Mouse (Mus musculus) hindbrain, embryonic 13.5 days (tissue): ENCODE data around the gene Mrps7. TPM values are rescaled to one million over a fixed set of nuclear protein-coding genes. Genes with fewer than 3 reads are reported as not detected.
"Not testable (repeated sequence)": the region's sequence is repeated elsewhere in the genome, so short reads cannot be mapped to it uniquely, and the experiment has no call there.

Experiments used
- ATAC-seq: fragments of 200-750 bp; cut with Nextera tagmentation; 2 replicates; pipeline ENCODE4 v1.8.0; 2017; ENCODE audit warnings: moderate TSS enrichment; ENCODE audit not compliant: low FRiP score
- H3K27ac ChIP-seq: fragments of 300-500 bp; sonication (generic); 2 replicates; pipeline ENCODE4 v1.5.1; 2015; ENCODE audit warnings: inconsistent platforms, mild to moderate bottlenecking, moderate library complexity
- H3K27me3 ChIP-seq: fragments of 300-500 bp; sonication (generic); 2 replicates; pipeline ENCODE4 v1.6.1; 2015; ENCODE audit warnings: mild to moderate bottlenecking, inconsistent platforms
- H3K36me3 ChIP-seq: fragments of 300-500 bp; sonication (generic); 2 replicates; pipeline ENCODE4 v1.6.1; 2015; ENCODE audit warnings: mild to moderate bottlenecking, inconsistent platforms
- H3K4me1 ChIP-seq: fragments of 300-500 bp; sonication (generic); replicated peaks from 2 replicates; pipeline ENCODE4 v1.6.1; 2015; ENCODE audit warnings: inconsistent platforms
- H3K4me2 ChIP-seq: fragments of 300-500 bp; sonication (generic); 2 replicates; pipeline ENCODE4 v1.6.1; 2015; ENCODE audit warnings: inconsistent platforms, mild to moderate bottlenecking, moderate library complexity
- H3K4me3 ChIP-seq: fragments of 300-500 bp; sonication (generic); 2 replicates; pipeline ENCODE4 v1.5.1; 2015; ENCODE audit warnings: mild to moderate bottlenecking, inconsistent platforms
- H3K9ac ChIP-seq: fragments of 300-500 bp; sonication (generic); 2 replicates; pipeline ENCODE4 v1.6.1; 2015; ENCODE audit warnings: mild to moderate bottlenecking, inconsistent platforms
- H3K9me3 ChIP-seq: fragments of 300-500 bp; sonication (generic); 2 replicates; pipeline ENCODE4 v1.6.1; 2016; ENCODE audit warnings: inconsistent platforms
- WGBS: fragments of 180-500 bp; shearing (Covaris S2); methylation state at CpG from one replicate; pipeline ENCODE4 v1.1.7; 2015; 5-methylcytosine and 5-hydroxymethylcytosine counted together
- polyA plus RNA-seq: library from polyadenylated mRNA; unstranded; fragments of >200 nt; fragmentation: Nextera tagmentation; extraction: Ambion mirVana; gene quantifications from 2 replicates; pipeline ENCODE4 v1.2.1, GENCODE M21; 2015

Mrps7 gene
- polyA plus RNA-seq, 1 experiment from 2014 or later, result 81.3 TPM

DNA sequence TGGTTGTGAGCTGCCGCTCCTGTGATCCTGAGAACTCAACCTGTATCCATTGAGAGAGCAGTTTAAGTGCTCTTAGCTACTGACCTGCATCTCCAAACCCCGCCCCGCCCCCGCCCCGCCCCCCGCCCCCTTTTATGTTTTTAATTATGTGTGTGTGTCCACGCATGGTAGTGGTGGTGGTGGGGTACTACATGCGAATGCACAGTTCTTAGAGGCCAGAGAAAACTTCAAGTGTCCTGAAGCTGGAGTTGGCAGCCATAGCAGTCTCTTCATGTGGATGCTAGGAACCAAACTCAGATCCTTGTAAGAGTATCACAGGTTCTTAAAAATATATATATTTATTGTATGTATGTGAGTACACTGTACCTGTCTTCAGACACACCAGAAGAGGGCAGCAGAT lies 31.8 kb downstream of the Mrps7 start:
- Histone ChIP-seq H3K4me2 (no peak overlapping the region), H3K9ac (no peak overlapping the region), H3K27ac (no peak overlapping the region), H3K4me1 (no peaks in the 10 kb centered on the region), H3K27me3 (no peaks in the 10 kb centered on the region), H3K9me3 (no peaks in the 10 kb centered on the region), H3K4me3 (no peak overlapping the region), H3K36me3 (no peaks in the 10 kb centered on the region)
- ATAC-seq, result no peak
- WGBS, result 71% methylated on average over 8 of the region's 8 CpGs

DNA sequence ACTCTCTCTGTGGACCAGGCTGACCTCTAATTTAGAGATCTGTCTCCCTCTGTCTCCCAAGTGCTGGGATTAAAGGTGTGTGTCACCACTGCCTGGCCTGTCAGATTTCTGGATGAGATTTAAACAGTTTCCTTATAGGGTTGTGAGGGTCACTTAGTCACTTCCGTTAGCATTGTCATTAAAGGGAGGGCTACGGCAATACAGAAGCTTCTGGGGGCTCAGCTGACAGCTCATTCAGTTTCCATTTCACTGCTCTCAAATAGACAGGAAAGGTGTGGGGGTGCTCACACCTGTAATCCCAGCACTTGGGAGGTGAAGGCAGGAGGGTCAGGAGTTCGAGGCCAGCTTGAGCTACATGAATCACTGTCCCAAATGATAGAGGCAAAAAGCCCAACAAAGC lies 33.2 kb downstream of the Mrps7 start:
- Histone ChIP-seq H3K4me2 (no peak overlapping the region), H3K27me3 (no peaks in the 10 kb centered on the region), H3K36me3 (no peaks in the 10 kb centered on the region), H3K27ac (no peak overlapping the region), H3K9me3 (no peaks in the 10 kb centered on the region), H3K9ac (no peak overlapping the region), H3K4me1 (no peaks in the 10 kb centered on the region), H3K4me3 (no peak overlapping the region)
- WGBS, result 81% methylated on average over 3 of the region's 3 CpGs
- ATAC-seq, result no peak

DNA sequence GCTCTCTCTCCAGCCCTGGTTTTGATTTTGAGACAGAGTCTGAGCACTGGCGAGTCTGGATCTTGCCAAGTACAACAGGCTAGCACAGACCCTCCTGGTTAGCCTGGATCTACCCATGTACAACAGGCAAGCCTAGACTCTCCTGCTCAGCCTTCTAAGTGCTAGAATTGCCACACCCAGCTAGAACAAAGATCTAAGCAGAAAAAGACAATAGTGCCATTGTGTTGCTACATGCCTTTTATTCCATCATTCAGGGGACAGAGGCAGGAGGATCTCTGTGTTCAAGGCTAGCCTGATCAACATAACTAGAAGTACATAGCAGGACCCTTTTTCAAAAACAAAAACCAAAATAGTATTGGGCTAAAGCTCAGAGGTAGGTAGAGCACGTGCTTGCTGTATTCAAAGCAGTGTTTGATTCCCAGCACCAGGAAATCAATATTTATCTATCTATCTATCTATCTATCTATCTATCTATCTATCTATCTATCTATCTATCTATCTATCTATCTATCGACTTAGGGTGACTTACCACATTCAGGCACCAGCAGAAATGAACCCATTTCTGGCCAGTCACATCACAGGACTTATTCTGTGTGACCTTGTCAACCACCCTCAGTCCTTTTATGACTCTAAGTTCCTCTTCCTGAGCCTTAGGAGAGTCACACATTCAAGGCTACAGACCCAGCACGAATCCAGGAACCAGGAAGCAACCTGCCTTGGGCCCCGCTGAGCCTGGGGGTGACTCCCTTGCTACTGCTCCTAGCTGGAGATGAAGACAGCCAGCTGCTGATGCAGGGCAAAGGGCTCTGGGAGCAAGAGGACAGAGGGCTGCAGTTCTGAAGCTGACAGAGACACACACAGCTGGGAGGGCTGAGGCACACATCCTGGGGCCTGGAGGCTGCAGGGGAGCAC lies 35.0 kb downstream of the Mrps7 start:
- 80% methylated on average over 5 of the region's 5 CpGs for WGBS

DNA sequence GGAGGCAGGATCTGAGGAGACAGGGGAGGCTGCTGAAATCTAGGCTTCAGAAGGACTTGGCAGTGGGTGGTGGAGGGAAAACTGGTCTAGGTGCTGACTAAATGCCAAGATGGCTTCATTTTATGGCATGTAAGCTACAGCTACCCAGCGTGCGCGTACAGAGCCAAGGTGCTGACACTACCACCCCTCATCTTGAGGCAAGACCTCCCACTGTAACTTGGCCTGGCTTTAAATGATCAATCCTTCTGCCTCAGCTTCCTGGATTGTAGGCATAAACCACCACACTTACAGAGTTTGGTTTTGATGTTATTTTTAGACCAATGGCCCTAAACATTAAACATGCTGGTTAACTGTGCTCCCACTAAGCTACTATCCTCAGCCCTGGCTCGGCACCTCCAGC lies 35.8 kb downstream of the Mrps7 start:
- no peak overlapping the region for H3K4me3 ChIP-seq
- ATAC-seq, result no peak
- no peak overlapping the region for H3K9ac ChIP-seq
- H3K27ac ChIP-seq, result no peak overlapping the region
- no peaks in the 10 kb centered on the region for H3K27me3 ChIP-seq
- no peaks in the 10 kb centered on the region for H3K9me3 ChIP-seq
- peaks cover 16% of the 10 kb centered on the region for H3K36me3 ChIP-seq
- 91% methylated on average over 4 of the region's 4 CpGs for WGBS
- no peaks in the 10 kb centered on the region for H3K4me1 ChIP-seq
- H3K4me2 ChIP-seq, result no peak overlapping the region

More for the DNA sequence above, 35.0 kb downstream of the Mrps7 start:
- no peak for ATAC-seq
- no peaks in the 10 kb centered on the region for H3K9me3 ChIP-seq
- H3K4me2 ChIP-seq, result no peak overlapping the region
- no peak overlapping the region for H3K9ac ChIP-seq
- H3K36me3 ChIP-seq, result peaks cover 10% of the 10 kb centered on the region
- no peak overlapping the region for H3K27ac ChIP-seq
- H3K27me3 ChIP-seq, result no peaks in the 10 kb centered on the region
- H3K4me3 ChIP-seq, result no peak overlapping the region
- no peaks in the 10 kb centered on the region for H3K4me1 ChIP-seq

DNA sequence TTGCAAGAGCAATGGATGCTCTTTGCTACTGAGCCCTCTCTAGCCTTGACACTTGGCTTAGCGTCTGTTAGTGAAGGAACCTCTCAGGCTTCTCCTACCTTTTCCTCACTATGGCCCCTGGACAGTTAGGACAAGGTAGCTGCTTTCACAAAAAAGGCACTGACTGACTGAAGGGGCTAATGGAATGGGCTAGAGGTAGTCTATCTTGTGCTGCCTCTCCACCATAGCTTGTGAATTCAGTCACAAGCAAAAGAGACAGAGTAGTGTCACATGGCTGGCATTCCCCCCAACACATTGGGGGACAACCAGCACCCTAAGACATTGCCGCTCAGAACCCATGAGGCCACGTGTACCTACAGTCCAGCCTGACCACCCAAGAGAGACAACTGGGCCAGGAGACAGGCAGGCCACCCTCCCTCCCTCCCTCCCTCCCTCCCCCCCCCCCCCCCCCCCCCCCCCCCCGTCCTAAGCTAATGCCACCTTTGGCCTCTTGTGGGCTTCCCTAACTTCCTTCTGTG lies 36.6 kb downstream of the Mrps7 start:
- Histone ChIP-seq H3K36me3 (peaks cover 22% of the 10 kb centered on the region), H3K27ac (no peak overlapping the region), H3K4me2 (no peak overlapping the region), H3K27me3 (no peaks in the 10 kb centered on the region), H3K9ac (no peak overlapping the region), H3K9me3 (no peaks in the 10 kb centered on the region), H3K4me1 (no peaks in the 10 kb centered on the region), H3K4me3 (no peak overlapping the region)
- no peak for ATAC-seq
- 83% methylated on average over 3 of the region's 4 CpGs for WGBS

DNA sequence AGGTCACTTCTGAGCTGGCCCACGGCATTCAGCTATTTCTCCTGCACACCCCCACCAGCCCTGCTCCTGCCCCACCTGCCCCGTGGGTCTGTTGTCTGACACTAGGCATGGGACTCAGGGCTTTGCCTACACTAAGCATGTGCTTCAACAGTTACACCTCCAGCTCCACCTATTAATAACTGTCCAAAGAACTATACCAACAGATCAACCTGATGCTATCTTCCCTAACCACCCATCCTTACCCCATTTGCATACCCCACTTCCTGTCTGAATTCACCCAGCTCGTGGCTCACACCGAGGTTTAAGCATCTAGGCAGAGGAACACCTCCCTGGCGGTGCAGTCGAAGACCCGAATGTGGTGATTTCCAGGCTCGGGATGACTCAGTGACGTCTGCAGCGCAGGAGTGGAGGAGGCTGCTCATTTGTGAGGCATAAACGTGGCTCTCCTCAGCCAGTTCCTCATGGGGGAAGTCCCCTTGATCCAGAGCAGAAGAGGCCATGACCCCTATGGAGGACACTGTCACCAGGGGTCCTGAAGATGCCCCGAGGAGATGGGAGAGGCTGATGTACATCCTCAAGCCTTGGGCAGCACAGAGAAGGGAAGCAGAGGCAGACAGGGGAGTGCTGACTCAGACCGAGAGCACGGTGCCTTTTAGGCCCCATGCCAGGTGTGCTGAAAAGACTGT lies 37.4 kb downstream of the Mrps7 start:
- Histone ChIP-seq H3K4me1 (no peaks in the 10 kb centered on the region), H3K4me2 (no peak overlapping the region), H3K4me3 (no peak overlapping the region), H3K9ac (no peak overlapping the region), H3K27ac (no peak overlapping the region), H3K36me3 (peaks cover 29% of the 10 kb centered on the region), H3K9me3 (no peaks in the 10 kb centered on the region), H3K27me3 (no peaks in the 10 kb centered on the region)
- 60% methylated on average over 14 of the region's 14 CpGs for WGBS
- ATAC-seq, result no peak

DNA sequence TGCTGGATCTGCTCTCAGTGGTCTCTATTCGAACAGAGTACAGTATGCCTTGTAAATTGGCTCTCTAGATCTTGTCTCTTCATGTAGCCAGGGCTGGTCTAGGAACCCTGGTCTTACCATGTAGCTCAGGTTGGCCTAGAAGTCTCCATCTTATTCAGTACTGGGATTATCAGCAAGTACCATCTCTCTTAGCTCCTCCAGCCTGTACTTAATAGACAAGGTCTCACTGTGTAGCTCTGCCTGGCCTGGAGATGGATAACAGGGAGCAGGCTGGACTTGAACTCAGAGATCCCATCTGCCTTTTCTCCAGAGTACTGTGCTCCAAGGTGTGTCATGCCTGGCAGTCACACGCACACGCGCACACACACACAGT lies 37.9 kb downstream of the Mrps7 start:
- Histone ChIP-seq H3K27ac (no peak overlapping the region), H3K9me3 (no peaks in the 10 kb centered on the region), H3K4me1 (no peaks in the 10 kb centered on the region), H3K36me3 (peaks cover 34% of the 10 kb centered on the region), H3K4me3 (no peak overlapping the region), H3K27me3 (no peaks in the 10 kb centered on the region), H3K9ac (no peak overlapping the region), H3K4me2 (no peak overlapping the region)
- no peak for ATAC-seq
- WGBS, result 89% methylated on average over 4 of the region's 4 CpGs

DNA sequence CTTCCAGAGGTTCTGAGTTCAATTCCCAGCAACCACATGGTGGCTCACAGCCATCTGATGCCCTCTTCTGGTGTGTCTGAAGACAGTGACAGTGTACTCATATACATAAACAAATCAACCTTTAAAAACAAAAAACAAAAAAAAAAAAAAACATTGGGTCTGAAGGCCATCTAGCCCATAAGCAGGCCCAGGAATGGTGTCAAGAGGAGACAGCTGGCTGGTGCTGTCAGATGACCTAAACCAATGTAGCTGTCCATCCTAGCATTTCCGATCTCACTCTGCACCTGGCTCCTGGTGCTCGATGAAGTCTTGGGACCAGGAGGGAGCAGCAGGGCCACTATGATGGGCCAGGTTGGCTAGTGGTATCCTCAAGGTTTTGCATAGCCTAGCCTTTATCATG lies 39.0 kb downstream of the Mrps7 start:
- no peaks in the 10 kb centered on the region for H3K27me3 ChIP-seq
- no peak overlapping the region for H3K4me3 ChIP-seq
- peaks cover 41% of the 10 kb centered on the region for H3K36me3 ChIP-seq
- no peak overlapping the region for H3K9ac ChIP-seq
- H3K27ac ChIP-seq, result no peak overlapping the region
- no peak overlapping the region for H3K4me2 ChIP-seq
- no peaks in the 10 kb centered on the region for H3K9me3 ChIP-seq
- no peak for ATAC-seq
- H3K4me1 ChIP-seq, result no peaks in the 10 kb centered on the region
- WGBS, result 89% methylated on average over 2 of the region's 2 CpGs

DNA sequence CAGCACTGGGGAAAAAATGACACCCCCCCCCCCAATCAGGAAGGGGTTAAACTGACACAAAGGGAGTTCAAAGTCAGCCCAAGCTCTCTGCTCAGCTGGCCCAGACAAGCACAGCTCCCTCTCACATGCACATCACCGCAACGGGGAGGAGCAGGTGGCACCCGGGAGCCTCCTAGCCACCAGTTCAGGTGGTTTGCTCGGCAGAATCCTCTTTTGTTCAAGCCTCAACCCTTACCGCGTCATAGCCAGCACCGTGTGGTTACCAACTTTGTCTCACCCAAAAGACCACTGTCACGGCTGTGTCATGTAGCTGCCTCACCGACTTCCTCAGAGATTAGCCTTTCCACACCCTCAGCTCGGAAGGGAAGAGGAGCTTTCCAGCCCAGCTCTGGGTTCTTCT lies 39.5 kb downstream of the Mrps7 start:
- Histone ChIP-seq H3K4me1 (no peaks in the 10 kb centered on the region), H3K27ac (no peak overlapping the region), H3K36me3 (peaks cover 47% of the 10 kb centered on the region), H3K9me3 (no peaks in the 10 kb centered on the region), H3K4me3 (no peak overlapping the region), H3K9ac (no peak overlapping the region), H3K4me2 (no peak overlapping the region), H3K27me3 (no peaks in the 10 kb centered on the region)
- ATAC-seq, result no peak
- WGBS, result 74% methylated on average over 10 of the region's 10 CpGs

DNA sequence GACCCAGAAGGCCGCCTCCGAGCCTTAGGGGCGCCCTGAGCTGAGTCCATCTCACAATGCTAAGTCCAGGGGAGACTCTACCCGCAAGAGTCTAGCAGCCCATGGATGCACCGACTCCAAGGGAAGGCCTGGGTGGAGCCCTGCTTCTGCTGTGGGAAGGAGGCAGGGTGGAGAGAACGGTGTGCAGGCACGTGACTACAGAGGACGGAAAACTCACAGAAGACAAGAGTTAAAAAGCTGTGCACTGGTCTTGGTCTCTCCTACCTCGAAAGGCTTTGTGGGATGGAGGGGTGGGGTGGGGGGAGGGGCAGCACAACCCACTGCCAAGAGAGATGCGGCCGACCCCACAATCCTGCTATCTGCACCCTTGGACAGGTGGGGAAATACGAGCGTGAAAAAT lies 40.6 kb downstream of the Mrps7 start:
- 96% methylated on average over 13 of the region's 13 CpGs for WGBS
- no peak overlapping the region for H3K27ac ChIP-seq
- no peaks in the 10 kb centered on the region for H3K27me3 ChIP-seq
- H3K36me3 ChIP-seq, result peaks cover 56% of the 10 kb centered on the region
- H3K4me3 ChIP-seq, result no peak overlapping the region
- H3K4me1 ChIP-seq, result no peaks in the 10 kb centered on the region
- ATAC-seq, result no peak
- H3K4me2 ChIP-seq, result no peak overlapping the region
- no peaks in the 10 kb centered on the region for H3K9me3 ChIP-seq
- H3K9ac ChIP-seq, result no peak overlapping the region

DNA sequence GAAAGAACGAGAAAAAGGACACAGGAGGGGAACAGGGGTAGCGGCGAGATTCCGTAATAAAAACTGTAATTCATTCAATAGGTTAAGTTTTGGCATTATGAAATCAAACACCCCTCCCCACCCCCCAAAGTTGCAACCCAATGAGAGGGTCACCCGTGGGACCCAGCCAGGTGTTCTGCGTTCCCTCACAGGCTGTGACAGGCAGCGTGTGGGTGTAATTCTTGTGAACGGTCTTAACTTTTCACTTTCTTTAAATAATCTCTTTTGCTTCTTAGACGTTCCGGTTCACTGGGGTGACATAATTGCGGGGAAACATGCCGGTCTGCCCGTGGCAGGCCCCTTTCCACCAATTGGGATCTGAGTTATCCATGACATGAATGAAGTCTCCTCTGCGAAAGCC lies 41.8 kb downstream of the Mrps7 start:
- not testable (repeated sequence) for H3K4me3 ChIP-seq, H3K9me3 ChIP-seq, H3K4me1 ChIP-seq, H3K9ac ChIP-seq, H3K27ac ChIP-seq, ATAC-seq, H3K4me2 ChIP-seq, H3K27me3 ChIP-seq
- 86% methylated on average over 14 of the region's 14 CpGs for WGBS
- peaks cover 62% of the 10 kb centered on the region for H3K36me3 ChIP-seq

DNA sequence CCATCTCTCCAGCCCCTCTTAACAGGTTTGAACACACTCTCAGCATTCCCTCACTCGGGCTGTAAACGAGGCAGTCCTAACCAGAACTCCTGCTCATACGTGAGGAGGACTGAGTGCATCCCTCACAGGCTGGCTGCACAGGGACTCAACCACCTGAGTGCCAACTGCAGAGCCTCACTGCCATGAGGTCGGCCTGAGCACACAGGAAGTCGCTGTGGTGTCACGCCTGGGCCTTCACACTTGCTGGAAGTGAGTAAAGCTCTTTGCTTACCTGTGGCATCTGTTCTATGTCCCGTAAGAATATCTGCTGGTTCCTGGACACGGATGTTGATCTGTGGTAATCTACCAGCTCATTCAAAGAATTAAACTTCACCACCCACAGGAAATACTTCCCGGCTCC lies 42.7 kb downstream of the Mrps7 start:
- no peak for ATAC-seq
- H3K4me2 ChIP-seq, result no peak overlapping the region
- peaks cover 11% of the 10 kb centered on the region for H3K4me1 ChIP-seq
- H3K9me3 ChIP-seq, result no peaks in the 10 kb centered on the region
- H3K27ac ChIP-seq, result no peak overlapping the region
- peaks cover 64% of the 10 kb centered on the region for H3K36me3 ChIP-seq
- WGBS, result 94% methylated on average over 9 of the region's 9 CpGs
- no peak overlapping the region for H3K9ac ChIP-seq
- H3K27me3 ChIP-seq, result no peaks in the 10 kb centered on the region
- no peak overlapping the region for H3K4me3 ChIP-seq

DNA sequence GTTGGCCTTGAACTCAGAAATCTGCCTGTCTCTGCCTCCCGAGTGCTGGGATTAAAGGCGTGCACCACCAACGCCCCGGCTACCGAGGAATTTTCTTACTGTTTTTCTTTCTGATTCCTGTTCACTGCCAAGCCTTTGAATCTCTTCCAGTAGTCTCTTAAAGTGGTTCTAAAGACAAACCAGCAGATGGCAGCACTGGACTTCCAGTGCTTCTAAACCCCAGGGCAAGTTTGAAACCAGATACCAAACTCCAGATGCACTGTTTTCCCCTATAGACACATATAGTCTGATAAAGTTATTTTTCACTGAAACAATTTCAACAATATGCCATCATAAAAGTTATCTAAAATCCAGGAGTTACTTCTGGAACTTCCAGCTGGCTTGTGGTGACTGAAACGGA lies 43.7 kb downstream of the Mrps7 start:
- 68% methylated on average over 6 of the region's 6 CpGs for WGBS
- Histone ChIP-seq H3K36me3 (peaks cover 68% of the 10 kb centered on the region), H3K27me3 (no peaks in the 10 kb centered on the region), H3K9ac (no peak overlapping the region), H3K4me2 (no peak overlapping the region), H3K4me3 (no peak overlapping the region), H3K4me1 (peaks cover 11% of the 10 kb centered on the region), H3K9me3 (no peaks in the 10 kb centered on the region), H3K27ac (no peak overlapping the region)
- no peak for ATAC-seq
